Mouse (Mus musculus) embryo, embryonic 10 days (tissue): ENCODE measurements around the gene Cdx4.
A peak's percentile ranks its signal among the peaks of the same experiment; 100 is the strongest.

Experiments used
- DNase-seq: peaks from one replicate; pipeline ENCODE4 v3.0.0-alpha.2; 2015; ENCODE audit warnings: low spot score

Gene Cdx4

GRCm38 (mm10) chrX:103321146-103321545, at the start of gene Cdx4:
TSS of gene Cdx4 (plus strand) at chrX:103321398.
- DNase-seq: peak; percentile 9

DNA sequence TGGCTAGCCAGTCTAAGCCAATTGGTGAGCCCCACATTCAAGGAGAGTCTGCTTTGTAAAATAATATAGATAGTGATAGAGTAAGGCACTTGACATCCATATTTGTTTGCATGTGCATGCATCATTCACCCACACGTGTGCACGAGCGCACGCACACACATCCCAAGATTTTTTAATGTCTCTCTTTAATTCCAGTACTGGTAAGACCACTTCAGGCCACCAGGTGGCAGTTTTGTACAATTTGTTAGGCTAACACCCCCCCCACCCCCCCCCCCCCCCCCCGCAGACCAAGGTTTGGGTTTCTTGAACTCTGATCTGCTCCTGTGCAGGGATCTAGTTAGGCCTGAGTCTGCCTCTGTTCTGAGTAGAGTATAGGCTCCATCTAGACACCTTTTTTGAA, 46.9 kb upstream of the Cdx4 start:
- DNase-seq: peak; percentile 9

GRCm38 (mm10) chrX:103286899-103287722, 34.1 kb upstream of the Cdx4 start:
- no peak for DNase-seq

- peak; percentile 18 for DNase-seq
Observed at GRCm38 (mm10) chrX:103287846-103288377, 33.3 kb upstream of the Cdx4 start.

GRCm38 (mm10) chrX:103288485-103289330, 32.5 kb upstream of the Cdx4 start:
- peak; percentile 60 for DNase-seq

DNA sequence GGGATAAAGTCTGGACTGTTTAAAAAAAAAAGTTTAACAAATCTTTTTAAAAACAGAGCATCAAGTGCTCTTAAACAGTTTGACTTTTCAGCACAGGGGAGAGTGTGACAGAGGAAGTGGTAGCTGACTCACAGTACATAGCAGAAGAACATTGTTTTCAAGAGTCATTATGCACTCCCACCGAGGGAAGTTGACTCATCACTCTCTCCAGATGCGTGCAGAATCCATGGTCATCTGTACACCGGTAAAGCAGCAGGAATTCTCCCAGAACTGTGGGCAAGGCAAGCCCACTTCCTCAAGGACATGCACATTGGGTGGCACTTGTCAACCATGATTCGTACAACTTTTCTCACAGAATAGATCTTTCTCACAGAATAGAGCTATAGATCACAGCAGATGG, 22.3 kb upstream of the Cdx4 start:
- DNase-seq: no peak

DNA sequence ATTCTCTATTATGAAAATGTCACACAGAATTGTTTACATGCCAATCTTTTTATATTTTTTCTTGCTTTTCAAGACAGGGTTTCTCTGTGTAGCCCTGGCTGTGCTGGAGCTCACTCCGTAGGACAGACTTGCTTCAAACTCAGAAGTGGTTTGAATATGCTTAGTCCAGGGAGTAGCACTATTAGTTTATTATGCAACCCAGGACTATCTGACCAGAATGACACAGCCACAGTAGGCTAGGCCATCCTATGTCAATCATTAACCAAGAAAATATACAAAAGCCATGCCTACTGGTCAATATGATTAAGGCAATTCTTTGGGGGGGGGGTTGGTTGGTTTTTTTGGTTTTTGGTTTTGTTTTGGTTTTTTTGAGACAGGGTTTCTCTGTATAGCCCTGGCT, 12.9 kb upstream of the Cdx4 start:
- no peak for DNase-seq

- DNase-seq: no peak
Observed at GRCm38 (mm10) chrX:103311723-103312122, 9.5 kb upstream of the Cdx4 start.

GRCm38 (mm10) chrX:103314146-103314545, 7.1 kb upstream of the Cdx4 start:
- no peak for DNase-seq

DNA sequence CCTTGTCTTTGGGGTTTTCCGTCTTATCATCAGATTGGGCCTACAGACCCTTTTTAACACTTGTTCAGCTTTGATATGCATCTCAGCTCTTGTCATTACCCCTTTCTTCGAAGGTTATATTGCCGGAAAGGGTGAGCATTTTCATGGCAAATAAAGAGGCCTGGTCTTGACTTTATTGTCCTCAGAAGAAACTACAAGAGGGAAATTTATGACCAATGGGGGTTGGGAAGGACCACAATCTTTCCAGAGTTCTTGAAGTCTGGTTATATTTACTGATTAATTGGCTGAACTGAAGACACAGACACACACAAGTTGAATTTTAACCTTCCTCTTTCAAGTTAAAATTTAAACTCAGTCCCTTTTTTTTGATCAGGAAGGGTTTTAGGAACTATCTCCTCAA, 4.7 kb downstream of the Cdx4 start:
- no peak for DNase-seq

DNA sequence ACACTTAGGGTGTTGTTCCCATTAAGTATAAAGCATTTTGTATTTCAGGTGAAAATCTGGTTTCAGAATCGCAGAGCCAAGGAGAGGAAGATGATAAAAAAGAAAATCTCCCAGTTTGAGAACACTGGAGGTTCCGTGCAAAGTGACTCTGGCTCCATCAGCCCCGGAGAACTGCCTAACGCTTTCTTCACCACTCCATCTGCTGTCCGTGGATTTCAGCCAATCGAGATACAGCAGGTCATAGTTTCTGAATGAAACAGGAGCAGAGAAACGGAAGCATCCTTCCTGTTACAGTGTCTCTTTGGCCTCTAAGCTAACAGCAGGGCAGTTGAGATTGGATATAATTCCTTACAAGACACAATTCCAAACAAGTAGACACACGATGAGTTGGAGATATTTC, 8.2 kb downstream of the Cdx4 start:
- no peak for DNase-seq

GRCm38 (mm10) chrX:103331125-103331858, 10.1 kb downstream of the Cdx4 start:
- no peak for DNase-seq

DNA sequence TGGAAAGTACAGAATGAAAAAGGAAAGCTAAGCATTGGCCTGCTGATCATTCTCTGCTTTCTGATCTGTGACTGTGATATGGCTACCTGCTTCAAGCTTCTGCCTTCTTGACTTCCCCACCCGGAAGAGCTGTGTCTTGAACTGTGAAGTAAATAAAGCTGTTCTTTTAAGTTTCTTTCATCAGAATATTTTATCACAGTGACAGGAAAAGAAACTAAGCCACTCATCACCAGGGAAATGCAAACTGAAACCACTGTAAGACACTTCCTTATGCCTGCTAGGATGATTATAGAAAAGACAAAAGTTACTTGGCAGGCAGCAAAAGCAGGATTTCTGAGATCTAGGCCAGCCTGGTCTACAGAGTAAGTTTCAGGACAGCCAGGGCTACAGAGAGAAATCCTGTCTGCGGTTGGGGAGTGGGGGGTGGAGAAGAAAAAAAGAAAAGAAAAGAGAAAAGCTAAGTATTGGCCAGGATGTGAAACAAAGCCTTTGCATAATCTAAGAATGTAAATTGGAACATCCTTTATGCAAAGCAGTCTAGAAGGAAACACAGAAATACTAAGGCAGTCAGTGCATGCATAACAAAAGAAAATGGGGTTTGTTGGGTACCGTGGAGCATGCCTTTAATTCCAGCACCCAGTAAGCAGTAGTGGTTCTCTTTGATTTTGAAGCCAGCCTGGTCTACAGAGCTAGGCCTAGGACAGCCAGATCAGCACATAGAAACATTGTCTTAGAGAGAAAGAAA, 20.3 kb downstream of the Cdx4 start:
- DNase-seq: no peak

GRCm38 (mm10) chrX:103355784-103356183, 34.6 kb downstream of the Cdx4 start:
- no peak for DNase-seq

- DNase-seq: peak; percentile 83
Observed at GRCm38 (mm10) chrX:103356287-103356686, 35.1 kb downstream of the Cdx4 start, which contains the start of gene Chic1. TSS of gene Chic1 (plus strand) at chrX:103356476.

GRCm38 (mm10) chrX:103356761-103357236, 35.6 kb downstream of the Cdx4 start:
- peak; percentile 21 for DNase-seq

- DNase-seq: peak; percentile 34
Observed at GRCm38 (mm10) chrX:103366201-103366600, 45.0 kb downstream of the Cdx4 start.

- DNase-seq: no peak
Observed at GRCm38 (mm10) chrX:103368650-103369049, 47.5 kb downstream of the Cdx4 start.

DNA sequence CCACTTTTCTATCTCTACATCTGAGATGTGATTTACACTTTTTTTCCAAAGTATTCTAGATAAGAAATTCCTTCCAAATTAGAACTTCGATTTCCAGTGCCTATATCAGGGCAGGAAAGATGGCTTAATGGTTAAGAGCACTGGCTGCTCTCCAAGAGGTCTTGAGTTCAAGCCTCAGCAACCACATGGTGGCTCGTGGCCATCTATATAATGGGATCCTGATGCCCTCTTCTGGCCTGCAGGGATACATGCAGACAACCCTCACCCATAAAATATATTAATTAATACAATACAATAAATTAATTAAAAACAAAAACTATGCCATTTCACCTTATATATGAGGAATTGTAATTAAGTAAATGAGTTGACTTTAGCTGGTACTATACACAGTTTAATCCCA, 50.0 kb downstream of the Cdx4 start:
- no peak for DNase-seq

- peak; percentile 44 for DNase-seq
Observed at GRCm38 (mm10) chrX:103371627-103372026, 50.4 kb downstream of the Cdx4 start.

DNA sequence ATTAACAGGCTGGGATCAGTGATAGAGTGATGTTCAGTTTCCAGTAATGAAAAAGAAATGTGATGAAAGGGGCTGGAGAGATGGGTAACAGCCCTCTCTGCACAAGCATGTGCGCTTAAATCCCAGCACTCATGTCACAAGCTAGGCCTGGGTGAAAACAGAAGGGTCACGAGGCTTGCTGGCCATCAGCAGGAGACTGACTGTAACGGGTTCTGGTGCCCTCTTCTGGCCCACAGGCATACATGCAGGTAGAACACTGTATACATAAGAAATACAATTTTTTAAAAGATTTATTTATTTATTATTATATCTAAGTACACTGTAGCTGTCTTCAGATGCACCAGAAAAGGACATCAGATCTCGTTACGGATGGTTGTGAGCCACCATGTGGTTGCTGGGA, 53.1 kb downstream of the Cdx4 start:
- peak; percentile 19 for DNase-seq
